Mouse (Mus musculus): ENCODE data around the gene Enpp1. TPM values are rescaled to one million over a fixed set of nuclear protein-coding genes. Genes with fewer than 3 reads are reported as not detected.

The Enpp1 gene
- polyA plus RNA-seq, 1 experiment from 2014 or later: 1.9 TPM

- Histone ChIP-seq H3K9me3 (no peaks in the 10 kb centered on the region), H3K36me3 (no peaks in the 10 kb centered on the region), H3K4me2 (replicated peaks) (no peak overlapping the region), H3K9ac (no peak overlapping the region), H3K4me3 (no peak overlapping the region), H3K27ac (no peak overlapping the region; the same call in 1 of the 2 replicates), H3K4me1 (no peaks in the 10 kb centered on the region), H3K27me3 (no peaks in the 10 kb centered on the region)
- no peak for ATAC-seq (ENCODE audit: insufficient number of reproducible peaks, insufficient read depth, low FRiP score, low TSS enrichment)
- WGBS: 64% methylated on average over 6 of the region's 6 CpGs
Observed at GRCm38 (mm10) chr10:24647996-24648738, 63.8 kb downstream of the Enpp1 start.

- Histone ChIP-seq H3K9ac (no peak overlapping the region), H3K9me3 (no peaks in the 10 kb centered on the region), H3K4me1 (peaks cover 3% of the 10 kb centered on the region; the same call in 1 of the 2 replicates), H3K36me3 (no peaks in the 10 kb centered on the region), H3K4me2 (replicated peaks) (no peak overlapping the region), H3K27ac (no peak overlapping the region), H3K4me3 (no peak overlapping the region), H3K27me3 (no peaks in the 10 kb centered on the region)
- ATAC-seq (ENCODE audit: insufficient number of reproducible peaks, insufficient read depth, low FRiP score, low TSS enrichment): no peak
- WGBS: 90% methylated on average over 8 of the region's 8 CpGs
Observed at GRCm38 (mm10) chr10:24645169-24645568, 66.8 kb downstream of the Enpp1 start.

GRCm38 (mm10) chr10:24642796-24643580 is 69.0 kb downstream of the Enpp1 start:
- Histone ChIP-seq H3K4me1 (peaks cover 18% of the 10 kb centered on the region; the same call in 1 of the 2 replicates), H3K36me3 (no peaks in the 10 kb centered on the region), H3K4me3 (no peak overlapping the region), H3K27me3 (no peaks in the 10 kb centered on the region), H3K9ac (no peak overlapping the region), H3K27ac (no peak overlapping the region), H3K4me2 (replicated peaks) (no peak overlapping the region), H3K9me3 (no peaks in the 10 kb centered on the region)
- 84% methylated on average over 11 of the region's 11 CpGs for WGBS
- no peak for ATAC-seq (ENCODE audit: insufficient number of reproducible peaks, insufficient read depth, low FRiP score, low TSS enrichment)

- WGBS: 46% methylated on average over 14 of the region's 14 CpGs
- H3K4me1 ChIP-seq: peaks cover 19% of the 10 kb centered on the region; the same call in 1 of the 2 replicates
- no peaks in the 10 kb centered on the region for H3K9me3 ChIP-seq
- no peaks in the 10 kb centered on the region for H3K27me3 ChIP-seq
- H3K4me2 ChIP-seq (replicated peaks): no peak overlapping the region
- no peaks in the 10 kb centered on the region for H3K36me3 ChIP-seq
- H3K9ac ChIP-seq: no peak overlapping the region
- no peak overlapping the region for H3K4me3 ChIP-seq
- no peak overlapping the region for H3K27ac ChIP-seq
- ATAC-seq (ENCODE audit: insufficient number of reproducible peaks, insufficient read depth, low FRiP score, low TSS enrichment): no peak
Observed at GRCm38 (mm10) chr10:24641416-24642140, 70.4 kb downstream of the Enpp1 start.

GRCm38 (mm10) chr10:24640186-24640875 is 71.6 kb downstream of the Enpp1 start:
- no peak overlapping the region for H3K4me2 ChIP-seq (replicated peaks)
- no peak overlapping the region for H3K4me3 ChIP-seq
- H3K4me1 ChIP-seq: peaks cover 19% of the 10 kb centered on the region; the same call in 1 of the 2 replicates
- H3K27ac ChIP-seq: no peak overlapping the region
- H3K9me3 ChIP-seq: no peaks in the 10 kb centered on the region
- no peak for ATAC-seq (ENCODE audit: insufficient number of reproducible peaks, insufficient read depth, low FRiP score, low TSS enrichment)
- WGBS: 83% methylated on average over 6 of the region's 6 CpGs
- no peak overlapping the region for H3K9ac ChIP-seq
- no peaks in the 10 kb centered on the region for H3K36me3 ChIP-seq
- H3K27me3 ChIP-seq: no peaks in the 10 kb centered on the region

GRCm38 (mm10) chr10:24639596-24639995 is 72.4 kb downstream of the Enpp1 start:
- H3K4me2 ChIP-seq (replicated peaks): no peak overlapping the region

GRCm38 (mm10) chr10:24638306-24639070 is 73.5 kb downstream of the Enpp1 start:
- no peak overlapping the region for H3K27ac ChIP-seq
- no peaks in the 10 kb centered on the region for H3K36me3 ChIP-seq
- H3K9ac ChIP-seq: no peak overlapping the region
- H3K4me1 ChIP-seq: peaks cover 19% of the 10 kb centered on the region; the same call in 1 of the 2 replicates
- no peaks in the 10 kb centered on the region for H3K9me3 ChIP-seq
- 35% methylated on average over 10 of the region's 10 CpGs for WGBS
- no peaks in the 10 kb centered on the region for H3K27me3 ChIP-seq
- H3K4me3 ChIP-seq: no peak overlapping the region
- peak overlapping the region; percentile 17; the same call in 1 of the 2 replicates for H3K4me2 ChIP-seq (replicated peaks)
- ATAC-seq (ENCODE audit: insufficient number of reproducible peaks, insufficient read depth, low FRiP score, low TSS enrichment): no peak

More at GRCm38 (mm10) chr10:24639596-24639995, 72.4 kb downstream of the Enpp1 start:
- 67% methylated on average over 7 of the region's 7 CpGs for WGBS
- Histone ChIP-seq H3K27me3 (no peaks in the 10 kb centered on the region), H3K9me3 (no peaks in the 10 kb centered on the region), H3K4me3 (no peak overlapping the region), H3K9ac (no peak overlapping the region), H3K4me1 (peaks cover 19% of the 10 kb centered on the region; the same call in 1 of the 2 replicates), H3K36me3 (no peaks in the 10 kb centered on the region), H3K27ac (no peak overlapping the region)
- ATAC-seq (ENCODE audit: insufficient number of reproducible peaks, insufficient read depth, low FRiP score, low TSS enrichment): no peak

- no peak overlapping the region for H3K4me3 ChIP-seq
- H3K27ac ChIP-seq: no peak overlapping the region
- peaks cover 19% of the 10 kb centered on the region; the same call in 1 of the 2 replicates for H3K4me1 ChIP-seq
- no peak overlapping the region for H3K9ac ChIP-seq
- H3K27me3 ChIP-seq: no peaks in the 10 kb centered on the region
- no peaks in the 10 kb centered on the region for H3K9me3 ChIP-seq
- WGBS: 73% methylated on average over 2 of the region's 2 CpGs
- no peaks in the 10 kb centered on the region for H3K36me3 ChIP-seq
- no peak for ATAC-seq (ENCODE audit: insufficient number of reproducible peaks, insufficient read depth, low FRiP score, low TSS enrichment)
- H3K4me2 ChIP-seq (replicated peaks): no peak overlapping the region
Observed at GRCm38 (mm10) chr10:24636986-24637385, 75.0 kb downstream of the Enpp1 start.

- H3K27me3 ChIP-seq: no peaks in the 10 kb centered on the region
- no peak for ATAC-seq (ENCODE audit: insufficient number of reproducible peaks, insufficient read depth, low FRiP score, low TSS enrichment)
- 89% methylated on average over 10 of the region's 10 CpGs for WGBS
Observed at GRCm38 (mm10) chr10:24635884-24636283, 76.1 kb downstream of the Enpp1 start.

GRCm38 (mm10) chr10:24635331-24635815 is 76.6 kb downstream of the Enpp1 start:
- ATAC-seq (ENCODE audit: insufficient number of reproducible peaks, insufficient read depth, low FRiP score, low TSS enrichment): no peak
- Histone ChIP-seq H3K27me3 (no peaks in the 10 kb centered on the region), H3K9ac (no peak overlapping the region), H3K36me3 (no peaks in the 10 kb centered on the region), H3K4me1 (peaks cover 16% of the 10 kb centered on the region; the same call in 1 of the 2 replicates), H3K4me3 (no peak overlapping the region), H3K4me2 (replicated peaks) (no peak overlapping the region), H3K9me3 (no peaks in the 10 kb centered on the region), H3K27ac (no peak overlapping the region)
- 80% methylated on average over 11 of the region's 11 CpGs for WGBS

More at GRCm38 (mm10) chr10:24635884-24636283, 76.1 kb downstream of the Enpp1 start:
- Histone ChIP-seq H3K27ac (no peak overlapping the region), H3K4me2 (replicated peaks) (no peak overlapping the region), H3K36me3 (no peaks in the 10 kb centered on the region), H3K9ac (no peak overlapping the region), H3K4me1 (peaks cover 19% of the 10 kb centered on the region; the same call in 1 of the 2 replicates), H3K4me3 (no peak overlapping the region), H3K9me3 (no peaks in the 10 kb centered on the region)

Measured in embryonic facial prominence, embryonic 12.5 days (tissue).